Mouse (Mus musculus) myocyte (in vitro differentiated cells): ENCODE measurements around the gene Plekhh1. TPM values are rescaled to one million over a fixed set of nuclear protein-coding genes. Genes with fewer than 3 reads are reported as not detected.

ENCODE experiments used
- H3K27me3 ChIP-seq: one replicate; pipeline ENCODE4 v1.6.1; 2011; ENCODE audit not compliant: control insufficient read depth, insufficient read depth, insufficient read length
- H3K36me3 ChIP-seq: one replicate; pipeline ENCODE4 v1.6.1; 2011; ENCODE audit not compliant: control insufficient read depth, insufficient read depth
- H3K4me2 ChIP-seq: one replicate; pipeline ENCODE4 v1.6.1; 2011; ENCODE audit warnings: low read depth, control low read depth
- H3K4me3 ChIP-seq: one replicate; pipeline ENCODE4 v1.5.1; 2011; ENCODE audit warnings: mild to moderate bottlenecking, control low read depth, moderate library complexity
- H3K79me2 ChIP-seq: one replicate; pipeline ENCODE4 v1.6.1; 2011; ENCODE audit not compliant: control insufficient read depth, insufficient read depth
- H3ac ChIP-seq: one replicate; pipeline ENCODE4 v1.6.1; 2011; ENCODE audit not compliant: control insufficient read depth, insufficient read length
- CEBPB ChIP-seq: IDR thresholded peaks from 2 replicates; pipeline ENCODE4 v1.6.1; 2011; ENCODE audit warnings: mild to moderate bottlenecking, moderate library complexity; ENCODE audit not compliant: poor library complexity, insufficient read depth, severe bottlenecking
- E2F4 ChIP-seq: IDR thresholded peaks from one replicate; pipeline ENCODE4 v1.6.1; 2011; ENCODE audit warnings: mild to moderate bottlenecking, control low read depth, moderate library complexity; ENCODE audit not compliant: insufficient read depth
- MAX ChIP-seq: IDR thresholded peaks from one replicate; pipeline ENCODE4 v1.6.1; 2011; ENCODE audit warnings: low read depth, mild to moderate bottlenecking, control low read depth
- MYOD1 ChIP-seq, 3 experiments: IDR thresholded peaks; one replicate each; pipeline ENCODE4 v1.6.1; 2011; ENCODE audit warnings: control low read depth in 2 of 3, low read depth in 2 of 3, mild to moderate bottlenecking in 2 of 3, moderate library complexity in 1 of 3; ENCODE audit not compliant: insufficient read length in 2 of 3, control insufficient read depth in 1 of 3
- MYOG ChIP-seq, 3 experiments: IDR thresholded peaks; one replicate each; pipeline ENCODE4 v1.6.1; 2011; ENCODE audit warnings: control low read depth in 2 of 3, low read depth in 2 of 3, mild to moderate bottlenecking in 2 of 3; ENCODE audit not compliant: insufficient read length in 2 of 3, control insufficient read depth in 1 of 3, insufficient read depth in 1 of 3
- POLR2A ChIP-seq: IDR thresholded peaks from one replicate; pipeline ENCODE4 v1.6.1; 2011; ENCODE audit warnings: low read depth, mild to moderate bottlenecking, control low read depth, moderate library complexity; ENCODE audit not compliant: insufficient read length
- POLR2AphosphoS2 ChIP-seq: IDR thresholded peaks from one replicate; pipeline ENCODE4 v1.6.1; 2011; ENCODE audit warnings: low read depth, control low read depth; ENCODE audit not compliant: insufficient read length
- REST ChIP-seq: IDR thresholded peaks from one replicate; pipeline ENCODE4 v1.6.1; 2011; ENCODE audit warnings: mild to moderate bottlenecking, control low read depth, moderate library complexity; ENCODE audit not compliant: insufficient read depth, insufficient read length
- SRF ChIP-seq: IDR thresholded peaks from one replicate; pipeline ENCODE4 v1.6.1; 2011; ENCODE audit warnings: low read depth; ENCODE audit not compliant: control insufficient read depth, insufficient read length
- TCF12 ChIP-seq: IDR thresholded peaks from one replicate; pipeline ENCODE4 v1.6.1; 2011; ENCODE audit warnings: mild to moderate bottlenecking, control low read depth; ENCODE audit not compliant: poor library complexity, insufficient read depth, severe bottlenecking
- TCF3 ChIP-seq: IDR thresholded peaks from one replicate; pipeline ENCODE4 v1.6.1; 2011; ENCODE audit warnings: low read depth, control low read depth; ENCODE audit not compliant: insufficient read length
- USF1 ChIP-seq: IDR thresholded peaks from one replicate; pipeline ENCODE4 v1.6.1; 2011; ENCODE audit warnings: low read depth, mild to moderate bottlenecking, control low read depth, moderate library complexity
- polyA plus RNA-seq: library from polyadenylated mRNA; unstranded; fragments of >200 nt; fragmentation: generic; extraction: Trizol; gene quantifications from one replicate; pipeline ENCODE4 v1.2.1, GENCODE M21; 2012; ENCODE audit warnings: missing spikeins

Plekhh1 gene
- polyA plus RNA-seq, 1 experiment = 3.5 TPM

DNA sequence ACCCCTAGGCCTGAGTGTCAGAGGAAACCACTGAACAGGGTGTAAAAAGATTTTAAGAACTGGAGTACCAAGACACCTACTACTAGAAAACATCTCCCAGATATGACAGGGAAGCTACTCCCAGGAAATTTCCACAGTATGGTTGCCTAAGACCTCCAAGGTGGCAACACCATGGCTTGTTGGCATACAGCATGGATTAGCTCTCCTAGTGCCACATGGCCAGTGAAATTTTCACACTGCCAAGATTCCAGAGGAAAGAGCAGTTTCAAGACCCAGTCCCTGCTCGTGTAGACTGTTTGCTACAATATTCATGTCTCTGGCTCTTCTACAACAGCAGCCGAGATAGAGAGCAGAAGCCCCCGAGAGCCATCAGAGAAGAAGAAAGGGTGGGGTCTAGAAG lies 26.0 kb upstream of the Plekhh1 start:
- H3K27me3 ChIP-seq = peaks cover 17% of the 10 kb centered on the region
- TF ChIP-seq MYOD1 (IDR thresholded peaks at IDR 0.05; ENCODE audit: control insufficient read depth in 1 of 3, insufficient read length in 2 of 3, low read depth in 2 of 3) = no peak
- no peak for TF ChIP-seq E2F4
- no peak for TF ChIP-seq SRF
- TF ChIP-seq REST = no peak
- TF ChIP-seq TCF3 = no peak
- TF ChIP-seq USF1 = no peak
- TF ChIP-seq MAX = no peak
- no peak for TF ChIP-seq MYOG (IDR thresholded peaks at IDR 0.05; ENCODE audit: control insufficient read depth in 1 of 3, insufficient read depth in 1 of 3, insufficient read length in 2 of 3, low read depth in 2 of 3)
- no peak for TF ChIP-seq CEBPB
- no peak for TF ChIP-seq POLR2AphosphoS2
- no peak for TF ChIP-seq POLR2A
- no peak for TF ChIP-seq TCF12
- no peak overlapping the region for H3K4me2 ChIP-seq
- no peak overlapping the region for H3K4me3 ChIP-seq
- H3K79me2 ChIP-seq = no peaks in the 10 kb centered on the region
- H3K36me3 ChIP-seq = no peaks in the 10 kb centered on the region
- H3ac ChIP-seq = no peak overlapping the region

DNA sequence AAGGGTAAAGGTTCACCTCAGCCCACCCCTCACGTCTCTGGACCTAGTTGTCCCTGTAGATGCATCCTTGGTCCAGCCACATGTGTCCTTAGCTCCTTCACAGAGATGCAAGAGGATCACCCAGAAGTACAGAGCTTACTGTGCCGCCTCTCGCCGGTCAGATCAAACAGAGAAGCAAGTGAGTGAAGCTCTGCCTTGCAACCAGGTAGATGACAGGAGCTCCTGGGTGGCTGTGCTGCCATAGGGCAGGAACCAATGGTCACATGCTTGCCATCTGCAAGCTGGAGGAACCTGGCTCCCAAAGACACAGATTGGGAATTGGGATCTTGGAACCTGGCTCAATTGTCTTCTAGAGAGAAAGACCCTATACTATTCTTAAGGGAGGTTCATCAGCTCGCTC lies 23.5 kb upstream of the Plekhh1 start:
- Histone ChIP-seq H3K4me3 (no peak overlapping the region), H3K4me2 (no peak overlapping the region), H3K36me3 (no peaks in the 10 kb centered on the region), H3ac (no peak overlapping the region), H3K79me2 (no peaks in the 10 kb centered on the region), H3K27me3 (peaks cover 17% of the 10 kb centered on the region)
- TF ChIP-seq CEBPB (no peak), TCF3 (no peak)

DNA sequence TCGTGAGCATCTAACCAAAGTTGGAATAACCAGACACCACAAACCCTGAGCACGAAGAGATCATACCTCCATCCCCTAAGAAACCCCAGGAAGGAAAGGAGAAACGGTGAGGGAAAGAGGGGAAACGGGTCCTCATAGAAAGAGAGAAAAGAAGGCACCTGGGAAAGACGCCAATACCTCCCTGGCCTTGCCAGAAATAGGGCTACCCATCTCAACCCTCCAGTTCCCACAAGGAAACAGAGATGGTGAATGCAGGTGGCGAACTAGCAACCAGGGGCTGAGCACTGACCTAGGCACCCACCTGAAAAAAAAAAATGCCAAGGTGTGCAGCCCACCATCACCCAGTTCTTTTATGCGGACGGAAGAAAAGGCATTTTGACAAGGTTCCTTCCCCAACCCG lies 22.9 kb upstream of the Plekhh1 start:
- H3K36me3 ChIP-seq = no peaks in the 10 kb centered on the region
- TF ChIP-seq MYOG (IDR thresholded peaks at IDR 0.05; ENCODE audit: control insufficient read depth in 1 of 3, insufficient read depth in 1 of 3, insufficient read length in 2 of 3, low read depth in 2 of 3) (no peak), REST (no peak), SRF (no peak), TCF12 (no peak), E2F4 (no peak), TCF3 (no peak), MAX (no peak), CEBPB (no peak), USF1 (no peak), MYOD1 (IDR thresholded peaks at IDR 0.05; ENCODE audit: control insufficient read depth in 1 of 3, insufficient read length in 2 of 3, low read depth in 2 of 3) (no peak), POLR2A (no peak), POLR2AphosphoS2 (no peak)
- peak overlapping the region; percentile 28 for H3K4me3 ChIP-seq
- H3K79me2 ChIP-seq = no peaks in the 10 kb centered on the region
- H3K27me3 ChIP-seq = peaks cover 17% of the 10 kb centered on the region
- H3K4me2 ChIP-seq = peak overlapping the region; percentile 90
- peak overlapping the region; percentile 59 for H3ac ChIP-seq

- Histone ChIP-seq H3K36me3 (no peaks in the 10 kb centered on the region), H3K79me2 (no peaks in the 10 kb centered on the region), H3K27me3 (peaks cover 17% of the 10 kb centered on the region), H3ac (peak overlapping the region; percentile 59), H3K4me2 (peak overlapping the region; percentile 90), H3K4me3 (peak overlapping the region; percentile 28)
- TF ChIP-seq MYOD1 (IDR thresholded peaks at IDR 0.05; ENCODE audit: control insufficient read depth in 1 of 3, insufficient read length in 2 of 3, low read depth in 2 of 3) (peak in 1 of 3 experiments; percentile 40), POLR2A (peak; percentile 2), REST (no peak), MYOG (IDR thresholded peaks at IDR 0.05; ENCODE audit: control insufficient read depth in 1 of 3, insufficient read depth in 1 of 3, insufficient read length in 2 of 3, low read depth in 2 of 3) (peak in 1 of 3 experiments; percentile 15)
Observed at GRCm38 (mm10) chr12:79006478-79007125, 22.4 kb upstream of the Plekhh1 start.

- H3K79me2 ChIP-seq = no peaks in the 10 kb centered on the region
- no peaks in the 10 kb centered on the region for H3K36me3 ChIP-seq
- H3ac ChIP-seq = peak within 1 kb of the TSS; percentile 59
- TF ChIP-seq REST (no peak), TCF12 (no peak), MYOD1 (IDR thresholded peaks at IDR 0.05; ENCODE audit: control insufficient read depth in 1 of 3, insufficient read length in 2 of 3, low read depth in 2 of 3) (no peak), TCF3 (no peak), SRF (no peak), MAX (no peak), CEBPB (no peak), POLR2A (no peak), USF1 (no peak), POLR2AphosphoS2 (no peak), MYOG (IDR thresholded peaks at IDR 0.05; ENCODE audit: control insufficient read depth in 1 of 3, insufficient read depth in 1 of 3, insufficient read length in 2 of 3, low read depth in 2 of 3) (no peak), E2F4 (no peak)
- peaks cover 17% of the 10 kb centered on the region for H3K27me3 ChIP-seq
- peak within 1 kb of the TSS; percentile 28 for H3K4me3 ChIP-seq
- peak within 1 kb of the TSS; percentile 90 for H3K4me2 ChIP-seq
Observed at GRCm38 (mm10) chr12:79007126-79007753, 21.7 kb upstream of the Plekhh1 start, which contains the start of gene Tmem229b. Gene Tmem229b (minus strand): TSS chr12:79007627.
